Mouse (Mus musculus) limb, embryonic 13.5 days (tissue): ENCODE data around the gene Ccdc28a. TPM values are rescaled to one million over a fixed set of nuclear protein-coding genes. Genes with fewer than 3 reads are reported as not detected.

Experiments
- ATAC-seq: fragments of 200-750 bp; cut with Nextera tagmentation; 2 replicates; pipeline ENCODE4 v1.8.0; 2017; ENCODE audit warnings: low read depth, moderate number of reproducible peaks, moderate TSS enrichment; ENCODE audit not compliant: low FRiP score
- H3K27ac ChIP-seq: fragments of 300-500 bp; sonication (generic); 2 replicates; pipeline ENCODE4 v1.5.1; 2015; ENCODE audit warnings: inconsistent platforms, mild to moderate bottlenecking, moderate library complexity
- H3K27me3 ChIP-seq: fragments of 300-500 bp; sonication (generic); 2 replicates; pipeline ENCODE4 v1.6.1; 2015; ENCODE audit warnings: mild to moderate bottlenecking, inconsistent platforms
- H3K36me3 ChIP-seq: fragments of 300-500 bp; sonication (generic); 2 replicates; pipeline ENCODE4 v1.6.1; 2015; ENCODE audit warnings: inconsistent platforms, mild to moderate bottlenecking, moderate library complexity
- H3K4me1 ChIP-seq: fragments of 300-500 bp; sonication (generic); 2 replicates; pipeline ENCODE4 v1.6.1; 2015; ENCODE audit warnings: inconsistent platforms
- H3K4me2 ChIP-seq: fragments of 300-500 bp; sonication (generic); replicated peaks from 2 replicates; pipeline ENCODE4 v1.6.1; 2015; ENCODE audit warnings: inconsistent platforms, mild to moderate bottlenecking, moderate library complexity
- H3K4me3 ChIP-seq: fragments of 300-500 bp; sonication (generic); 2 replicates; pipeline ENCODE4 v1.5.1; 2015; ENCODE audit warnings: moderate library complexity, mild to moderate bottlenecking, inconsistent platforms
- H3K9ac ChIP-seq: fragments of 300-500 bp; sonication (generic); 2 replicates; pipeline ENCODE4 v1.6.1; 2015; ENCODE audit warnings: mild to moderate bottlenecking, inconsistent platforms
- H3K9me3 ChIP-seq: fragments of 300-500 bp; sonication (generic); 2 replicates; pipeline ENCODE4 v1.6.1; 2016; ENCODE audit warnings: inconsistent platforms
- WGBS: fragments of 180-500 bp; shearing (Covaris S2); methylation state at CpG from one replicate; pipeline ENCODE4 v1.1.7; 2015; 5-methylcytosine and 5-hydroxymethylcytosine counted together
- polyA plus RNA-seq: library from polyadenylated mRNA; unstranded; fragments of >200 nt; fragmentation: Nextera tagmentation; extraction: Ambion mirVana; gene quantifications from 2 replicates; pipeline ENCODE4 v1.2.1, GENCODE M21; 2015

Gene Ccdc28a
- polyA plus RNA-seq, 1 experiment from 2014 or later, result 9.3 TPM

GRCm38 (mm10) chr10:18191706-18192105 lies 43.1 kb downstream of the Ccdc28a start:
- 49% methylated on average over 8 of the region's 8 CpGs for WGBS
- H3K4me3 ChIP-seq, result no peak overlapping the region
- H3K27ac ChIP-seq, result no peak overlapping the region
- H3K4me2 ChIP-seq, result no peak overlapping the region
- H3K9ac ChIP-seq, result no peak overlapping the region
- H3K9me3 ChIP-seq, result no peaks in the 10 kb centered on the region
- H3K27me3 ChIP-seq, result no peaks in the 10 kb centered on the region
- H3K4me1 ChIP-seq, result peaks cover 15% of the 10 kb centered on the region; the same call in 1 of the 2 replicates
- H3K36me3 ChIP-seq, result no peaks in the 10 kb centered on the region
- ATAC-seq, result no peak

DNA sequence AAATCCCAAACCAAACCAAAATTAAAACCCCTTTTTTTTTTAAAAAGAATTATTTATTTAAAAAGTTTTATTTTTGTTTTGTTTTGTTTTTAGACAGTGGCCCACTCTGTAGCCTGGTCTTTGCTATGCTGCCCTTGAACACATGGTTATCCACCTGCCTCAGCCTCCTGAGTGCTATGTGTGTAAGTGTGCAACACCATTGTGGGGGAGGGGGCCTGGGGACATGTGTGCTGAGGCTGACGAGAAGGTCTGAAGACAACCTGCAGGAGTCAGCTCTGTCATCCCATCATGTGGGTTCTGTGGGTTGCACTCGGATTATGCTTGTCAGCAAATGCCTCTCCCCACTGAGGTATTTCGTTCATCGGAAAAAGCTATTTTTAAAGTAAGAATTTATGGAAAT lies 45.3 kb downstream of the Ccdc28a start:
- no peak for ATAC-seq
- Histone ChIP-seq H3K4me1 (peaks cover 15% of the 10 kb centered on the region; the same call in 1 of the 2 replicates), H3K27ac (no peak overlapping the region), H3K27me3 (no peaks in the 10 kb centered on the region), H3K36me3 (no peaks in the 10 kb centered on the region), H3K4me3 (no peak overlapping the region), H3K9me3 (no peaks in the 10 kb centered on the region), H3K9ac (no peak overlapping the region), H3K4me2 (no peak overlapping the region)
- 83% methylated on average over 4 of the region's 4 CpGs for WGBS

DNA sequence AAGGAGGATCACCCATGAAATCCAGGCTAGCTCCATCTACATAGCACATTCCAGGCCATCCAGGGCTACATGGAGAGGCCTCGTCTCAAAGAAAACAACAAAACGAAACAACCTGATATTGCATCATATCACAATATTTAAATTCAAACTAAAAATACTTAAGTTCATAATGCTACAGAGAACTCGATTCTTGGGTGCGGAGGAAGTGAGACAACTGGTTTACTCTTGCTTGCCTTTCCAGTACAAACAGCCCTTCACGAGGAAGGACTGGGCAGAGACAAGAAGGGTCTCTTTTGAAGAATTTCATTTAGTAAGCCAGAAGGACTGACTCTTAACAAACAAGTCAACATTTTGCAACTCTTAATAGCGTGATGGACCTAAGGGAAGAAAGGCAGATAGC lies 46.2 kb downstream of the Ccdc28a start:
- Histone ChIP-seq H3K4me3 (no peak overlapping the region), H3K36me3 (no peaks in the 10 kb centered on the region), H3K4me1 (peaks cover 15% of the 10 kb centered on the region; the same call in 1 of the 2 replicates), H3K4me2 (no peak overlapping the region), H3K27ac (no peak overlapping the region), H3K9ac (no peak overlapping the region), H3K9me3 (no peaks in the 10 kb centered on the region), H3K27me3 (no peaks in the 10 kb centered on the region)
- no peak for ATAC-seq
- WGBS, result 83% methylated on average over 6 of the region's 6 CpGs

DNA sequence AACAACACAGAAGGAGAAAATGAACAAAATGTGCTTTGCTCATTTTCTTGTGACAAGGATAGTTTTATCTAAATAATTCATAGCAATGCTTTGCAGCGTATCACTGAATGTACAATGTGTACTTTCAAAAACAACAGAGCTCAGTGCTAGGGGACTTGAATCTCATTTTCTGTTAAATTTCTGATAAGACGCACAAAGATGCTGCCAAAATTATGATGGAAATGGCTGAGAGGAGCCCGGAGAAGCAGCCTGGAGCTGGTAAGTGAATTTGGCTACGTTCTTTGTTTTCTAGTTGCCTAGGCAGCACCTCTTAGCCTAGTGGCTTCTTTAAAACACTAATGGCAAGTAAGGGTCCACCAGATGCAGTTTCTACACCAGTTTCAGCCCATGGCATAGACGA lies 52.6 kb downstream of the Ccdc28a start:
- no peak overlapping the region for H3K4me2 ChIP-seq
- no peaks in the 10 kb centered on the region for H3K9me3 ChIP-seq
- no peaks in the 10 kb centered on the region for H3K27me3 ChIP-seq
- 88% methylated on average over 5 of the region's 5 CpGs for WGBS
- H3K27ac ChIP-seq, result no peak overlapping the region
- H3K4me1 ChIP-seq, result no peaks in the 10 kb centered on the region
- H3K9ac ChIP-seq, result no peak overlapping the region
- no peaks in the 10 kb centered on the region for H3K36me3 ChIP-seq
- no peak overlapping the region for H3K4me3 ChIP-seq
- no peak for ATAC-seq

GRCm38 (mm10) chr10:18177304-18177703 lies 57.5 kb downstream of the Ccdc28a start:
- Histone ChIP-seq H3K9ac (no peak overlapping the region), H3K4me2 (no peak overlapping the region), H3K27me3 (no peaks in the 10 kb centered on the region), H3K4me3 (no peak overlapping the region), H3K27ac (no peak overlapping the region), H3K9me3 (no peaks in the 10 kb centered on the region), H3K36me3 (no peaks in the 10 kb centered on the region), H3K4me1 (no peaks in the 10 kb centered on the region)
- WGBS, result 58% methylated on average over 2 of the region's 2 CpGs
- no peak for ATAC-seq

GRCm38 (mm10) chr10:18176722-18177121 lies 58.1 kb downstream of the Ccdc28a start:
- no peak for ATAC-seq
- 90% methylated on average over 7 of the region's 7 CpGs for WGBS
- H3K4me3 ChIP-seq, result no peak overlapping the region
- H3K27me3 ChIP-seq, result no peaks in the 10 kb centered on the region
- no peak overlapping the region for H3K9ac ChIP-seq
- H3K9me3 ChIP-seq, result no peaks in the 10 kb centered on the region
- no peak overlapping the region for H3K4me2 ChIP-seq
- no peak overlapping the region for H3K27ac ChIP-seq
- H3K4me1 ChIP-seq, result no peaks in the 10 kb centered on the region
- no peaks in the 10 kb centered on the region for H3K36me3 ChIP-seq

- H3K9ac ChIP-seq, result no peak overlapping the region
- H3K4me2 ChIP-seq, result no peak overlapping the region
- no peak overlapping the region for H3K4me3 ChIP-seq
- no peak for ATAC-seq
- no peak overlapping the region for H3K27ac ChIP-seq
- no peaks in the 10 kb centered on the region for H3K4me1 ChIP-seq
- H3K9me3 ChIP-seq, result no peaks in the 10 kb centered on the region
- H3K36me3 ChIP-seq, result no peaks in the 10 kb centered on the region
- no peaks in the 10 kb centered on the region for H3K27me3 ChIP-seq
- WGBS, result 87% methylated on average over 6 of the region's 6 CpGs
Measured at GRCm38 (mm10) chr10:18175087-18175486, 59.7 kb downstream of the Ccdc28a start.

Other genes starting within 250 kb of the Ccdc28a start
- 151 TPM in 2 replicates for gene Abracl, start 211.7 kb downstream of the Ccdc28a start, polyA plus RNA-seq
- 18.8 and 22.2 TPM in 2 replicates for gene Reps1, start 179.1 kb downstream of the Ccdc28a start, polyA plus RNA-seq
- gene Ect2l, start 24.1 kb downstream of the Ccdc28a start, polyA plus RNA-seq, result 1.5 and 1.7 TPM in 2 replicates
- gene Nhsl1, start 84.0 kb upstream of the Ccdc28a start, polyA plus RNA-seq, result 8.1 and 8.6 TPM in 2 replicates